In the genomic region with DNA sequence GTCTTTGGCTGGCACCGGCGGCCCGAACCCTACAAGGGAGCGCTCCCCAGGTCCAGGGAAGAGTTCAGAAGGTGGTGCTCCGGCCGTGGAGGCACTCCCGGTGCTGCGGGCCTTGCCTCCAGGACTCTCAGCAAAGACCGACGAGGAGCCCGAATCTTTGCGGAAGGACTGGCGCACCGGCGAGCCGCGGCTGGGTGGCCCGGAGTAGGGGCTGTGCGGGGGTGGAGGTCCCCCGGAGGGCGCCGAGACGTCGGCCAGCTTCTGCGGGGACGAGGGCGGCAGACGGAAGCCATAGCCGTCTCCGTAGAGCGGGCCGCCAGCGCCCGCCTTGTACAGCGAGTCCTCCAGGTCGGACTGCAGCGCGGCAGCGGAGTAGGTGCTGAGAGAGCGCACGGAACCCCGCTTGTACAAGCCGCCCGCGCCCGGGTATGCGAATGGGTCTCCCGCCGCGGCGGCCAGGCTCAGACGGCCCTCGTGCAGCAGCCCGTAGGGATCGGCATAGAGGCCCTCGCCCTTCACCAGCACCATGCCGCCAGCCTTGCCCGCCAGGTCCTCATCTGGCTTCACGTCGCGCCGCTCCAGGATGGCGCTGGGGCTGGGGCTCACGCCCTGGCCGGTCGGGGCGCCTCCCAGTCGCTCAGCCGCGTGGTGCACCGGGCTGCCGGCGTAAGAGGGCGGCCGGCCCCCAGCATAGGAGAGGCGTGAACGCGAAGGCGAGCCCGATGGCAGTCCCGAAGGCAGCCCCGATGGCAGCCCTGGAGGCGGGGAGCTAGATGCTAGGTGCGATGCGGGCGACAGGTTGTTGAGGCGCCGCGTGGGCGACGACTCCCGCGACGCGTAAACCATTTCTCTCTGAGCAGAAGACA, we compare ENCODE assay signal across 8 mouse cellular contexts. TPM values are rescaled to one million over a fixed set of nuclear protein-coding genes. Genes with fewer than 3 reads are reported as not detected.
DNase-seq lines count a peak whose midpoint lies in the region; ATAC-seq lines count a peak whose summit lies in the region.

No protein-coding gene starts in this region.

- H3K9me3 ChIP-seq in forebrain, embryonic 13.5 days (replicated peaks), result no peaks in the 10 kb centered on the region
- no peaks in the 10 kb centered on the region for H3K9me3 ChIP-seq in limb, embryonic 12.5 days

- H3K4me1 ChIP-seq in forebrain, embryonic 13.5 days, result peaks cover 65% of the 10 kb centered on the region
- peaks cover 38% of the 10 kb centered on the region for H3K4me1 ChIP-seq in limb, embryonic 12.5 days (replicated peaks)

- ATAC-seq in forebrain, embryonic 13.5 days, result no peak
- no peak for ATAC-seq in limb, embryonic 12.5 days (ENCODE audit: insufficient number of reproducible peaks, insufficient read depth, low FRiP score, low TSS enrichment, low read depth)

- H3K27me3 ChIP-seq in forebrain, embryonic 13.5 days, result peaks cover 66% of the 10 kb centered on the region
- H3K27me3 ChIP-seq in limb, embryonic 12.5 days, result peaks cover 88% of the 10 kb centered on the region

- H3K36me3 ChIP-seq in forebrain, embryonic 13.5 days (ENCODE audit: poor library complexity, severe bottlenecking), result peaks cover 38% of the 10 kb centered on the region
- no peaks in the 10 kb centered on the region for H3K36me3 ChIP-seq in limb, embryonic 12.5 days

- no peak overlapping the region for H3K27ac ChIP-seq in forebrain, embryonic 13.5 days
- H3K27ac ChIP-seq in limb, embryonic 12.5 days, result no peak overlapping the region

- peak overlapping the region; percentile 52 for H3K9ac ChIP-seq in forebrain, embryonic 13.5 days
- H3K9ac ChIP-seq in limb, embryonic 12.5 days (replicated peaks), result peak overlapping the region; percentile 40; the same call in 1 of the 2 replicates

- H3K4me3 ChIP-seq in forebrain, embryonic 13.5 days, result peak overlapping the region; percentile 24
- H3K4me3 ChIP-seq in limb, embryonic 12.5 days (replicated peaks), result peak overlapping the region; percentile 36

- WGBS in forebrain, embryonic 13.5 days, result 8% methylated on average over 91 of the region's 95 CpGs
- 2% methylated on average over 95 of the region's 95 CpGs for WGBS in limb, embryonic 12.5 days

- H3K4me2 ChIP-seq in forebrain, embryonic 13.5 days, result peak overlapping the region; percentile 41
- H3K4me2 ChIP-seq in limb, embryonic 12.5 days, result peak overlapping the region; percentile 50

- peak; percentile 43 for DNase-seq in layer of hippocampus, adult 11-12 months (ENCODE audit: low spot score)
- DNase-seq in layer of hippocampus, postnatal 36 days, result no peak
- DNase-seq in cerebellum, adult 9-11 months, result peak; percentile 70
- peak; percentile 61 for DNase-seq in right cerebral cortex, postnatal 14 days
- DNase-seq in c-Kit-positive CD71-positive TER-119-positive erythroid progenitor cells, embryonic 14.5 days (ENCODE audit: low spot score), result no peak
- DNase-seq in urinary bladder, postnatal 10 days (ENCODE audit: low spot score), result no peak

RNA-seq across cellular contexts. Expression of a gene that starts 34.5 kb away (rescaled TPM):
- total RNA-seq in layer of hippocampus, postnatal 36 days (2021), result not detected
- polyA plus RNA-seq in forebrain, embryonic 13.5 days (2015; fragmentation: Nextera tagmentation; extraction: Ambion mirVana), result 0.46 and 1.0 TPM in 2 replicates
- polyA plus RNA-seq in limb, embryonic 12.5 days (2016; fragmentation: Nextera tagmentation; extraction: Ambion mirVana), result 0.36 and 1.4 TPM in 2 replicates

RNA-seq across cellular contexts. Expression of a gene that starts 41.3 kb away (rescaled TPM):
- 100 to 1,000 TPM; 230 to 247 TPM for total RNA-seq in layer of hippocampus, postnatal 36 days (2021)
- 5.6 and 6.4 TPM in 2 replicates for polyA plus RNA-seq in forebrain, embryonic 13.5 days (2015; fragmentation: Nextera tagmentation; extraction: Ambion mirVana)
- polyA plus RNA-seq in limb, embryonic 12.5 days (2016; fragmentation: Nextera tagmentation; extraction: Ambion mirVana), result 0.27 and 0.79 TPM in 2 replicates

Comparison
In these comparisons a context has a peak if more than half of its experiments do, and no peak if none do; other contexts are left out.
1. DNase-seq: peak in layer of hippocampus, adult 11-12 months (single experiment), cerebellum, adult 9-11 months (single experiment) and right cerebral cortex, postnatal 14 days (single experiment); none in layer of hippocampus, postnatal 36 days (0 of 2), c-Kit-positive CD71-positive TER-119-positive erythroid progenitor cells, embryonic 14.5 days (single experiment) and urinary bladder, postnatal 10 days (single experiment).